Mouse (Mus musculus) layer of hippocampus, adult 2 months (tissue): ENCODE results near the gene Myo1e. TPM values are rescaled to one million over a fixed set of nuclear protein-coding genes. Genes with fewer than 3 reads are reported as not detected.
A peak's percentile ranks its signal among the peaks of the same experiment; 100 is the strongest.

Experiments
- DNase-seq, 2 experiments: peaks; one replicate each; pipeline ENCODE4 v3.0.0; 2022; ENCODE audit warnings: low spot score in 2 of 2
- H3K27ac ChIP-seq: fragments of 200-600 bp; 2 replicates; pipeline ENCODE4 v1.8.1; 2022
- H3K4me3 ChIP-seq: fragments of 200-600 bp; 2 replicates; pipeline ENCODE4 v1.8.1; 2022; ENCODE audit warnings: mild to moderate bottlenecking
- CTCF ChIP-seq: fragments of 200-600 bp; conservative IDR thresholded peaks from 2 replicates; pipeline ENCODE4 v1.8.1; 2022; ENCODE audit warnings: antibody characterized with exemption, mild to moderate bottlenecking, moderate library complexity
- total RNA-seq, 2 experiments: library from RNA; stranded (reverse); gene quantifications; 2 replicates each; pipeline ENCODE4 v1.2.3; 2021

The Myo1e gene
- total RNA-seq, 2 experiments from 2014 or later: 7.6 to 8.2 TPM

- no peak overlapping the region for H3K27ac ChIP-seq
- DNase-seq: no peak
- H3K4me3 ChIP-seq: no peak overlapping the region
- TF ChIP-seq CTCF: no peak
Observed at GRCm38 (mm10) chr9:70284584-70285140, 77.5 kb downstream of the Myo1e start.

- no peak for DNase-seq
- H3K27ac ChIP-seq: no peak overlapping the region
- TF ChIP-seq CTCF: no peak
- no peak overlapping the region for H3K4me3 ChIP-seq
Observed at GRCm38 (mm10) chr9:70290785-70291184, 83.6 kb downstream of the Myo1e start.

GRCm38 (mm10) chr9:70296916-70297315 lies 89.8 kb downstream of the Myo1e start:
- no peak for TF ChIP-seq CTCF
- no peak for DNase-seq
- no peak overlapping the region for H3K4me3 ChIP-seq
- H3K27ac ChIP-seq: no peak overlapping the region

DNA sequence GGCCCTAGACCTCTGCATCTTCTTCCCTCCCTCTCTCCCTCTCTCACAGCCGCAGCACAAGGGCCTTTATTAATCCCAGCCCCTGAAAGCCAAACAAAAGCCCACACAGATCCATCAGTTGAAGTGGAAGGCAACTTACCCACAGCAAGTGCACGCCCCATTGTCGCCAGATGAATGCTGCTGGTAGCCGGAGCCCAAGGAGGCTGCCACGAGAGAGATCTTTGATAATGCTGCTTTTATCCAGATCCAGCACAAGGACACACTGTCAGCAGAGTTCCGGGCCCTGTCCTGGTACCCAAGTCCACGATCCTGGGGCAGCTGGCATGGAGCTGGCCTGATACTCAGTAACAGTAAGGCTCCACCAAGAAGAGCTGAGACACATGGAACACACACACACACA lies 91.1 kb downstream of the Myo1e start:
- no peak overlapping the region for H3K27ac ChIP-seq
- no peak for TF ChIP-seq CTCF
- peak in 1 of 2 experiments; percentile 32 for DNase-seq
- H3K4me3 ChIP-seq: no peak overlapping the region

- H3K27ac ChIP-seq: no peak overlapping the region
- TF ChIP-seq CTCF: peak; percentile 14; the same call in 1 of the 2 replicates
- no peak overlapping the region for H3K4me3 ChIP-seq
- DNase-seq: no peak
Observed at GRCm38 (mm10) chr9:70300705-70301104, 93.6 kb downstream of the Myo1e start.

GRCm38 (mm10) chr9:70301598-70301997 lies 94.4 kb downstream of the Myo1e start:
- H3K27ac ChIP-seq: no peak overlapping the region
- H3K4me3 ChIP-seq: no peak overlapping the region
- TF ChIP-seq CTCF: no peak
- no peak for DNase-seq

DNA sequence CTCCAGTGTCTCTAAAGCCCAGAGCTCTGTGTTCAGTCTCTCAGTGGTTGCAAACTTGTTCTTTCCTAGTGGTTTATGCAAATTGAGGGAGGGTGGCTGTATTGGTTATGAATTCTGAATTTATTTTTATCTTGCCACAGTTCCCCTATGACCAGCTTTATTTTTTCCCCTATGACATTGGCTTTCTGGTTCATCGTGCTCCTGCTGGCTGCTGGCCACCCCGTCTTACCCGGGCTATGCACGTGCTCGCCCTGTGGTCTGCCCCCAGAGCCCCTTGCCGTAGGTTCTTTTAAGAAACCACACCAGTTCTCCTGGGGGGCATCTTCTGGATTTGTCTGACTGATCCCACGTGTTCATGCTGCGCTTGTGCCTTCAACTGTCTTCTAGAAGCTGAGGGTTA lies 97.8 kb downstream of the Myo1e start:
- TF ChIP-seq CTCF: no peak
- H3K27ac ChIP-seq: no peak overlapping the region
- no peak overlapping the region for H3K4me3 ChIP-seq
- DNase-seq: no peak

- DNase-seq: no peak
- no peak for TF ChIP-seq CTCF
- Histone ChIP-seq H3K4me3 (no peak overlapping the region), H3K27ac (peak overlapping the region; percentile 47)
Observed at GRCm38 (mm10) chr9:70310046-70310445, 102.9 kb downstream of the Myo1e start.

GRCm38 (mm10) chr9:70314019-70314418 lies 106.9 kb downstream of the Myo1e start:
- no peak overlapping the region for H3K4me3 ChIP-seq
- peak; percentile 47 for TF ChIP-seq CTCF
- no peak overlapping the region for H3K27ac ChIP-seq
- DNase-seq: no peak

DNA sequence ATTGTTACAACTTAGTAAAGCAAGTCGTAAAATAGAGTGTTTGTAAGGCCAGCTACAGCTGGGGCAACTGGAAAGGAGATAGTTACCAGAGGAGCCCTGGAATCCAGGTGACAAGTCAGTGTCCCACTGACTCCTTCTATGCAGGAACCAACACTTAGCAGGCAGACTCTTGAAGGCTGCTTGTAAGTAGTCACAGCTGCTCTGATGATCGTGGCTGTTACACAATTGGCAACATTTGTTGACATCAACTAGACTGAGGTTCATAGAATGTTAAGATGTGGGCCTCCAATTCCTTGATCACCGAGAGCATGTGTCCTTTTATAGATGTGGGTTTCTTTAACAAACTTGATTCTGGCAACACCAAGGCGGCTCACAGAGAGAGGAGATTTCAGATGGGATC lies 108.0 kb downstream of the Myo1e start:
- H3K27ac ChIP-seq: no peak overlapping the region
- DNase-seq: no peak
- no peak overlapping the region for H3K4me3 ChIP-seq
- no peak for TF ChIP-seq CTCF

GRCm38 (mm10) chr9:70318601-70319000 lies 111.5 kb downstream of the Myo1e start:
- DNase-seq: no peak
- Histone ChIP-seq H3K27ac (no peak overlapping the region), H3K4me3 (no peak overlapping the region)
- no peak for TF ChIP-seq CTCF

GRCm38 (mm10) chr9:70324336-70324735 lies 117.2 kb downstream of the Myo1e start:
- TF ChIP-seq CTCF: peak; percentile 39
- DNase-seq: no peak
- no peak overlapping the region for H3K4me3 ChIP-seq
- no peak overlapping the region for H3K27ac ChIP-seq

- Histone ChIP-seq H3K27ac (no peak overlapping the region), H3K4me3 (no peak overlapping the region)
- no peak for TF ChIP-seq CTCF
- no peak for DNase-seq
Observed at GRCm38 (mm10) chr9:70325880-70326595, 118.9 kb downstream of the Myo1e start.

DNA sequence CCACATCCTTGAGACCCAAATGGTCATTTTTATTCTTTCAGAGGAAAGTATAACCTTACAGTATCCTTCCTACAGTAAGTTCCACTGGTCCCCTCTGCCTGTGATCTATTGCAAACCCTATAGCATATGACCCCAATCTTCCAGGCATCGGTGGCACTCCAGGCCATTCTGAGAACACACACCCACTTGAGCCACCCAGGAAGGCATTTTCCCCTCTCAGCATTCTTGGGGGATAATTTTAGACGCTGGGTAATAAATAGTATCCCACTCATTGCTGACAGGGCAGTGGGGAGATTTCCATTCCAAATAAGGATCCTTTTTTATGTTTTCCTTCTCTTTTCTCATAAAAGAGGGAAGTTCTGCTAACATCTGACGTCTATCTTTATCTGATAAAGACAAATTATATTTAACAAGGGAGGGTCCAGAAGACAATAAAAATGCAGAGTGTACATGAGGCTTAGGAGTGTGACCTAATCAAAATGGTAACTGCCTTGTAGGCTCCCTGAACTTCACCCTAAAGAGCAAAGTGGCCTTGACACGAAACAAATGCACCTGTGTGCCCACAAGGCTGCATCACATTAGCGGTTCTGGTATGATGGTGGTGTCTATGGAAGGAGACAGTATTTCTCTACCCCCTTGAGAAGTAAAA lies 121.2 kb downstream of the Myo1e start:
- no peak for DNase-seq
- no peak overlapping the region for H3K27ac ChIP-seq
- no peak for TF ChIP-seq CTCF
- no peak overlapping the region for H3K4me3 ChIP-seq
